In the genomic region with DNA sequence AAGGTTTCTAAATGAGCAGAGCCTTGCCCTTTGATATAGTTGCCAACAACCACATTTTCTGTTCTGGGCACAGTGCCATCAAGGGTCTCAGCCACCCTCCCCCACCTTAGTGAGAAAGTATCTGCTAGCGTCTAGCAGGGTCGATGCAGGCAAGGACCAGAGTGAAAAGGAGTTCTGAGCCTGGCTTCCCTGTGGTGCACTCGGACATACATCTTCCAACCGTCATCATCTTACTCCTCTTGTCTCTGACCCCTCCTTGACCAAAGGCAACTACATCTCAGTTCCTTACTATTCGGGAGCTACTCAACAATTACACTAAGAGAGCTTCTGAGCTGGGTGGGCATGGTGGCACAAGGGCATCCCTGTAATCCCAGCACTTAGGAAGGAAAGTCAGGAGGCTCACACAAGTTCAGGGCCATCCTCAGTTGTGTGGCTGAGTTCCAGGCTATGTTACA, we compare ENCODE assay signal across 9 mouse cellular contexts. TPM values are rescaled to one million over a fixed set of nuclear protein-coding genes. Genes with fewer than 3 reads are reported as not detected.
DNase-seq lines count a peak whose midpoint lies in the region; ATAC-seq and TF ChIP-seq lines count a peak whose summit lies in the region.
"Had no signal": no experiment of that assay in that cellular context is flagged by ENCODE, and none has a peak within 500 bp of the region (broad histone marks: within the 10 kb centered on the region; RNA-seq: fewer than 3 reads in every experiment).

No protein-coding gene starts in this region.

- H3K27me3 ChIP-seq in kidney, embryonic 15.5 days = no peaks in the 10 kb centered on the region
- no peaks in the 10 kb centered on the region for H3K27me3 ChIP-seq in small intestine, adult 2 months (ENCODE audit: control insufficient read depth, insufficient read depth, low read length)

- H3K9ac ChIP-seq in kidney, embryonic 15.5 days = no peak overlapping the region

- intact Hi-C loops in left cerebral cortex, postnatal 14 days (cut with DNase I) = no loop called here

- ATAC-seq in kidney, embryonic 15.5 days (replicated peaks; ENCODE audit: low FRiP score) = 0 out of 2 replicates have a peak, but pooled peaks have one; percentile 33
- ATAC-seq in erythroblast, adult 5-6 weeks (replicated peaks; ENCODE audit: low FRiP score, poor library complexity, severe bottlenecking) = no peak

- TF ChIP-seq CTCF in brain, embryonic 14.5 days (IDR thresholded peaks at IDR 0.05; ENCODE audit: borderline replicate concordance, extremely low read depth, insufficient read depth, insufficient read length) = no peak
- no peak for TF ChIP-seq CTCF in small intestine, adult 2 months (IDR thresholded peaks at IDR 0.05; ENCODE audit: extremely low read depth, insufficient read length, insufficient replicate concordance, low read depth, low read length)

- DNase-seq in kidney, adult 11 months = no peak
- peak; percentile 65 for DNase-seq in brain, embryonic 14.5 days (ENCODE audit: low read depth)
- DNase-seq in induced T-regulatory cell, adult 2 months (ENCODE audit: low read depth) = peak; percentile 60
- no peak for DNase-seq in left cerebral cortex, postnatal 14 days (ENCODE audit: low spot score in 2 of 2)
- no peak for DNase-seq in layer of hippocampus, postnatal 10 days (ENCODE audit: low spot score in 2 of 2)
- DNase-seq: gastrocnemius, postnatal 10 days had no signal

- 0 out of 2 replicates have a peak, but pooled peaks cover 4% of the 10 kb centered on the region for H3K9me3 ChIP-seq in kidney, embryonic 15.5 days (replicated peaks)

- no peaks in the 10 kb centered on the region for H3K36me3 ChIP-seq in kidney, embryonic 15.5 days
- no peaks in the 10 kb centered on the region for H3K36me3 ChIP-seq in small intestine, adult 2 months (ENCODE audit: control insufficient read depth, insufficient read depth, low read length)

- H3K27ac ChIP-seq in kidney, embryonic 15.5 days = no peak overlapping the region
- peak overlapping the region; percentile 30 for H3K27ac ChIP-seq in small intestine, adult 2 months (ENCODE audit: insufficient read depth, low read depth, low read length)

- TF ChIP-seq POLR2A in brain, embryonic 14.5 days (IDR thresholded peaks at IDR 0.05; ENCODE audit: borderline replicate concordance, extremely low read depth, insufficient read depth, insufficient read length, poor library complexity, severe bottlenecking) = no peak
- TF ChIP-seq POLR2A in small intestine, adult 2 months (IDR thresholded peaks at IDR 0.05; ENCODE audit: low read depth, low read length) = no peak

- H3K4me3 ChIP-seq in kidney, embryonic 15.5 days (replicated peaks) = no peak overlapping the region
- H3K4me3 ChIP-seq in small intestine, adult 2 months (ENCODE audit: low read depth, low read length) = no peak overlapping the region

- no peak overlapping the region for H3K4me2 ChIP-seq in kidney, embryonic 15.5 days

- peaks cover 22% of the 10 kb centered on the region for H3K4me1 ChIP-seq in kidney, embryonic 15.5 days
- peaks cover 4% of the 10 kb centered on the region; the same call in 1 of the 2 replicates for H3K4me1 ChIP-seq in small intestine, adult 2 months (ENCODE audit: control insufficient read depth, insufficient read depth, insufficient read length, low read length)

- 58% methylated on average over 5 of the region's 5 CpGs for WGBS in kidney, embryonic 15.5 days
- WGBS in small intestine, adult 2 months = 69% methylated on average over 5 of the region's 5 CpGs

RNA-seq across cellular contexts. Expression of a gene that starts 48.5 kb away (rescaled TPM):
- 87.5 and 91.5 TPM in 2 replicates for polyA plus RNA-seq in kidney, embryonic 15.5 days (2015; fragmentation: Nextera tagmentation; extraction: Ambion mirVana)
- 44.2 and 75.0 TPM in 2 replicates for polyA plus RNA-seq in brain, embryonic 14.5 days (2012; rRNA removed)
- 5.3 and 12.2 TPM in 2 replicates for polyA plus RNA-seq in small intestine, adult 2 months (2012; rRNA removed)
- 54.5 and 85.1 TPM in 2 replicates for total RNA-seq in erythroblast, adult 5-6 weeks (2015; ENCODE audit: low replicate concordance)
- total RNA-seq in erythroblast, adult 5-6 weeks (2017; ENCODE audit: low replicate concordance) = 70.8 and 88.7 TPM in 2 replicates
- 100 to 1,000 TPM; 103 to 107 TPM for total RNA-seq in left cerebral cortex, postnatal 14 days (2021)
- total RNA-seq in layer of hippocampus, postnatal 10 days (2021) = 100 to 1,000 TPM; 114 to 131 TPM

Comparison
In these comparisons a context has a peak if more than half of its experiments do, and no peak if none do; other contexts are left out.
1. DNase-seq: peak in brain, embryonic 14.5 days (single experiment) and induced T-regulatory cell, adult 2 months (single experiment); none in kidney, adult 11 months (single experiment), left cerebral cortex, postnatal 14 days (0 of 2) and layer of hippocampus, postnatal 10 days (0 of 2).